Mouse (Mus musculus) thymus, adult 2 months (tissue): ENCODE measurements around the gene Ctsw.

Experiments
- CTCF ChIP-seq: fragments of 200-500 bp; IDR thresholded peaks from 2 replicates; pipeline ENCODE4 v1.5.1; 2012; ENCODE audit warnings: mild to moderate bottlenecking, control low read depth, low read length, moderate library complexity, borderline replicate concordance; ENCODE audit not compliant: control insufficient read depth, poor library complexity, insufficient read depth; ENCODE audit errors: extremely low read depth
- POLR2A ChIP-seq: fragments of 200-500 bp; IDR thresholded peaks from 2 replicates; pipeline ENCODE4 v1.6.1; 2012; ENCODE audit warnings: mild to moderate bottlenecking, low read length, control low read depth, moderate library complexity; ENCODE audit not compliant: control insufficient read depth, poor library complexity, insufficient read depth; ENCODE audit errors: extremely low read depth

GRCm38 (mm10) chr19:5477668-5478300, 9.5 kb upstream of the Ctsw start:
- no peak for TF ChIP-seq POLR2A
- TF ChIP-seq CTCF: no peak
